Mouse (Mus musculus) megakaryocyte, embryonic 14.5 days (primary cell): ENCODE measurements around the gene Tmem209.

Experiments
- FLI1 ChIP-seq: IDR thresholded peaks from 2 replicates; pipeline ENCODE4 v1.6.1; 2012; ENCODE audit warnings: low read length, inconsistent platforms, mixed read lengths
- GATA1 ChIP-seq: IDR thresholded peaks from 3 replicates; pipeline ENCODE4 v1.6.1; 2012; ENCODE audit warnings: mixed read lengths, low read length, inconsistent platforms, borderline replicate concordance

DNA sequence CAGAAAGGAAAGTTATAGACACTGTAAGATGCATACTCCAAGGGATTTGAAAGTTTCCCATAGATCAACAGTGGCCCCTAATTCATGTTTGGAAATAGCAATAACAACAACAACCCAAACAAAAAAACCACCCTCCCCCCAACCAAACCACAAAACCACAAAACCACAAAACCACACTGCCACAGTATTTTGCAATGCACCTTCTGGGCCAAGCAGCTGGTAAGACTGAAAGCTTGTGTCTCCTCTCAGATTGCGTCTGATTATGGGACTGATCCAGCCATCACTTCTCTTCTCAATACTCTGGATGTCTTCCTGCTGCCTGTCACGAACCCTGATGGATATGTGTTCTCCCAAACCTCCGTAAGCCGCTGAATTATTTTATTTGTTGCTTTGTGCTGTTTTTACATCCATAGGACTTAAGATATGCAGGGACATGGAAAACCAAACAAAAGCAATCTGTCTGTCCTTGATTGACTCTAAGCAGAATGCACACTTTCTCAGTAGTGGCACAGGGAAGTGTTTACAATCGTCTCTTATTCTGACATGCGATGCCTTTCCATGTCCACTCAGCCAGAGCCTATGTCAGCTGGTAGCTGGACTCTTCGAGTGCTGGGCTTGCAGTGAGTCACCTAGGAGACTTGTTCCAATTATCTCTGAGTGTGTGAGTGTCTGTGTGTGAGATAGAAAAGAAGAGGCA, 41.1 kb upstream of the Tmem209 start:
- no peak for TF ChIP-seq GATA1
- no peak for TF ChIP-seq FLI1
